Mouse (Mus musculus): ENCODE results near the gene Tmem132e. TPM values are rescaled to one million over a fixed set of nuclear protein-coding genes. Genes with fewer than 3 reads are reported as not detected.
A peak's percentile ranks its signal among the peaks of the same experiment; 100 is the strongest.

Tmem132e gene
- total RNA-seq, 2 experiments from 2014 or later, result 9.5 to 11.6 TPM

GRCm38 (mm10) chr11:82453230-82453629 is 64.5 kb downstream of the Tmem132e start:
- H3K27ac ChIP-seq, result no peak overlapping the region
- no peak for DNase-seq (ENCODE audit: low spot score in 2 of 2)
- H3K4me3 ChIP-seq, result no peak overlapping the region
- no peak for TF ChIP-seq CTCF (conservative IDR thresholded peaks at IDR 0.05)

GRCm38 (mm10) chr11:82461326-82461725 is 72.6 kb downstream of the Tmem132e start:
- Histone ChIP-seq H3K27ac (no peak overlapping the region), H3K4me3 (no peak overlapping the region)
- TF ChIP-seq CTCF (conservative IDR thresholded peaks at IDR 0.05), result no peak
- DNase-seq (ENCODE audit: low spot score in 2 of 2), result peak; percentile 32 to 55

DNA sequence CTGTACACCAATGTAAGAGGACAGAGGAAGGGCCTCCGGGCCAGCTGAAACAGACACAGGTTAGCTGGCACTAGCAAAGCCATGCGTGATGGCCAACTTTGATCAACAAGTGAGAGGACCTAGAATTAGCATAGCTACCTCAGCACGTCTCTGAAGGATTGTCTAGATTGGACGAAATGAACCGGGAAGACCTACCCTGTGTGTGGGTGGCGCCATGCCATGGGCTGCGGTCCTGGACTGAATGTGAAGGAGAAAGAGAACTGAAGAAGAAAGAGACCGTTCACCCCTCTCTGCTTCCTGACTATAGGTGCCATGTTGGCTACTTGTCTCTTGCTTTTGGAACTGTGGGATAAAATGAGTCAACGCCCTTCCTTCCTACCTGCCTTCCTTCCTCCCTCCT is 76.8 kb downstream of the Tmem132e start:
- no peak for DNase-seq (ENCODE audit: low spot score in 2 of 2)
- Histone ChIP-seq H3K27ac (no peak overlapping the region), H3K4me3 (no peak overlapping the region)
- TF ChIP-seq CTCF (conservative IDR thresholded peaks at IDR 0.05), result no peak

DNA sequence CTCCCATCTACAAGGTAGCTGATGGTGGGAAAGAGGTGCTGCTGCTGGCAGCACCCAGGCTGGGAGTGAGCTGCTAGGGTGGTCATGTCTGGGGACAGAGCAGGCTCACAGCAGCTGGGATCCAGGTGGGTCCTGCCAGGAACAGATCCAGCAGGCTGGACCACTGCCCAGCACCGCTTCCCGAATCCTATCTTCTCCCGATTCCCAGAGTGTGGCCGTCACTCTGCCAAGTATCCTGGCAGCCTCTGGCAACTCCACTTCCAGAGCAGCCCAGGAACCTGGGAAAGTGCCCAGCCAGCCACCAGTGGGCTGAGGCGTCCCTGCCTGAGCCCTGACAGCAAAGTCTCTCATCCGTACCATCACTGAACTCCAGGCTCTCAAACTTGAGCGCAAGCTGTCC is 78.5 kb downstream of the Tmem132e start:
- Histone ChIP-seq H3K4me3 (no peak overlapping the region), H3K27ac (no peak overlapping the region)
- no peak for TF ChIP-seq CTCF (conservative IDR thresholded peaks at IDR 0.05)
- DNase-seq (ENCODE audit: low spot score in 2 of 2), result peak; percentile 43 to 48

DNA sequence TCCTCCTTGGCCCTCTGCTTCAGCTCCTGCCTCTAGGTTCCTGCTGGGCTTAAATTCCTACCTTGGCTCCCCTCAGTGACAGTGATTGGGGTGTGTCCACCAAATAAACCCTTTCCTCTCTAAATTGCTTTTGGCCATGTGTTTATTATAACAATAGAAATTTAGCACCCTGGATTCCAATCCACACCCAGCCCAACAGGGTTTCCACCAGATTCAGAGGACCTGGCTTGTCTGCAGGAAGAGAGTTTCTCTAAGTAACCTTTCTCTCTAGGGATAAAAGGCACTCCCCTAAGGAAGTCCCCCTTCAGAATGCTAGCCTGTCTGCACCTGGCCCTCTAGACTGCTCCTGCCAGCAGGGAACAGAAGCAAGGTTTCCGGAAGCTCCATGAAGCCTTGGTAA is 82.4 kb downstream of the Tmem132e start:
- Histone ChIP-seq H3K27ac (no peak overlapping the region), H3K4me3 (no peak overlapping the region)
- TF ChIP-seq CTCF (conservative IDR thresholded peaks at IDR 0.05), result no peak
- no peak for DNase-seq (ENCODE audit: low spot score in 2 of 2)

DNA sequence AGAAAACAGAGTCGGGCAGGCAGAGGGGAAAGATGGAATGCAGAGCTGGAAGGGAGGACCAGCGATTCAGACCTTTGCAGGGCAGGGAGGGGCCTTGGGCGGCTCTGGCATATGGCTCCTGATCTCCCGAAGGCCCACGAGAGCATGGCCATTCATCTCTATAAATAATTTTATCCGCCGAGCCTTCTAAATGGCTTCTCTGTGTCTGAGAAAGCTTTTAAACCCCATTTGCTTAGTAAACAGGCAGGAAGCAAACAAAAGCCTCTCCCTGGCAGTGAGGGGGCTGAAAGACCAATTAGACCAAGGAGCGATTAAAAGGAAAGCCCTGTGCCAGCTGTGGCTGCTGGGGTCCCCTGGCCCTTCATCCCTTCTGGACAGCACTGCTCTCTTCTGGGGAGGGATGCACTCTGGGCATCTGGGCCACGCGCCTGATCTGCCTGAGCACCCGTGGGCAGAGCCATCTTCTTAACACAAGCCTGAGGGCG is 84.5 kb downstream of the Tmem132e start:
- Histone ChIP-seq H3K4me3 (no peak overlapping the region), H3K27ac (no peak overlapping the region)
- no peak for TF ChIP-seq CTCF (conservative IDR thresholded peaks at IDR 0.05)
- peak in 1 of 2 experiments; percentile 22 for DNase-seq (ENCODE audit: low spot score in 2 of 2)

DNA sequence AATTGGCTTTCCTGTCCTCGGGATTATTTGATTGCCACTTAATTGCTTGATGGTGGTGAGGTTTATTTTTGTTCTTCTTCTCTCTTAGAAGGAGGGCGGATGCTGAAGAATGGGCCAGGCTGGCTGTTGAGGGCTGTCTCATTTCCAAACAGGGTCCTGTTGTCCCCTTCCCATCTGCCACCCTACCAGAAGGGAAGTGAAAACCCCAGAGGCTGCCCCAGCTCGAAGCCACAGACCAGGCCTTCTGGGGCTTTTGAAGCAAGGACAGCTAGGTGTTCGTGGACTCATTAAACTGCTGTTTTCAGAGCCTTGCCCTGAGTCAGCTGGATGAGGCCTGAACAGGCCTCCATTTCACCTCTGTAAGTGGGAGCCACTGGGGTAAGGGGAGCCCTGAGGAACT is 87.4 kb downstream of the Tmem132e start:
- Histone ChIP-seq H3K4me3 (no peak overlapping the region), H3K27ac (no peak overlapping the region)
- DNase-seq (ENCODE audit: low spot score in 2 of 2), result no peak
- TF ChIP-seq CTCF (conservative IDR thresholded peaks at IDR 0.05), result no peak

DNA sequence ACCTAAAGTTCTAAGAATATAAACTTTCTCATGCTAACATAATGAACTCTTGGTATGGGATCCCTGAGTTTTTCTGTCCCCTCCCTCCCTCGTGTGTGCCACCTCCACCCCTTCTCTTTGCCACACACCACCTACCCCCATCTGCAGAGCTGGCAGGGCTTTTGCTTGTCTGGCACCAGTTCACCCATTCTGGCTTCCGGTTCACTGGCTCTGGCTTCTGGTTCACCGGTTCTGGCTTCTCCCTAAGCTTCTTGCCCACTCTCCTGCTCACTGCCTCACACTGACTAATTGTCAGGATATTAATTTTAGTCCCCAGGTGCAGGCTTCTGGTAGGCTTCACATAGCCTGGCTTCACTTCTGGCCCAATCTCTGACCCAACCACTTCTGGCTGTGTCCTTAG is 88.7 kb downstream of the Tmem132e start:
- no peak for TF ChIP-seq CTCF (conservative IDR thresholded peaks at IDR 0.05)
- DNase-seq (ENCODE audit: low spot score in 2 of 2), result peak in 1 of 2 experiments; percentile 58
- Histone ChIP-seq H3K27ac (no peak overlapping the region), H3K4me3 (no peak overlapping the region)

- Histone ChIP-seq H3K27ac (no peak overlapping the region), H3K4me3 (no peak overlapping the region)
- no peak for DNase-seq (ENCODE audit: low spot score in 2 of 2)
- TF ChIP-seq CTCF (conservative IDR thresholded peaks at IDR 0.05), result no peak
These were observed 92.2 kb downstream of the Tmem132e start for GRCm38 (mm10) chr11:82480941-82481340.

- no peak for DNase-seq (ENCODE audit: low spot score in 2 of 2)
- H3K4me3 ChIP-seq, result no peak overlapping the region
These were observed 98.8 kb downstream of the Tmem132e start for GRCm38 (mm10) chr11:82487359-82488086.

GRCm38 (mm10) chr11:82490896-82491295 is 102.2 kb downstream of the Tmem132e start:
- Histone ChIP-seq H3K27ac (no peak overlapping the region), H3K4me3 (no peak overlapping the region)
- TF ChIP-seq CTCF (conservative IDR thresholded peaks at IDR 0.05), result no peak
- no peak for DNase-seq (ENCODE audit: low spot score in 2 of 2)

More at GRCm38 (mm10) chr11:82487359-82488086, 98.8 kb downstream of the Tmem132e start:
- H3K27ac ChIP-seq, result no peak overlapping the region
- TF ChIP-seq CTCF (conservative IDR thresholded peaks at IDR 0.05), result no peak

Other genes with a start within 250 kb of the Tmem132e start
- not detected for gene Ccl1, start 83.2 kb upstream of the Tmem132e start, total RNA-seq (2021)